Mouse (Mus musculus): ENCODE results near the gene Gm20696. TPM values are rescaled to one million over a fixed set of nuclear protein-coding genes. Genes with fewer than 3 reads are reported as not detected.

The Gm20696 gene
- total RNA-seq, 2 experiments from 2014 or later = 11.2 to 15.9 TPM

DNA sequence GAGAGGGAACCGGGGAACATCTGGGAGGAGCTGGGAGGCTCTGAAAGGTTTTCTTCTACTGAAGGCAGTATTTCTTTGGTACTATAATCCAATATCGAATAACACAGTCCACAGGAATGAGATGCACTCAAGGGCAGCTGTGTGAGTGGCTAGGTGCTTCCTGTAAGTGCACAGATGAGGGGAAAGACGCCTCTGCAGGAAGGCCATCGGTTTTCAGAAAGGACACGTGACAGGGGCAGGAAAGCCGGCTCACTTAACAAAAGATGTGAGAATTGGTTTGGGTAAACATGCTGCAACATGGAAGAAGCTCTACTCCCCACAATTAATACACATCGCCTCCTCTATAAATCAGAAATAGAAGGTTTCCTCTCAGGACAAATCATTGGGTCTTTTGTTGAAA is 40.8 kb downstream of the Gm20696 start:
- DNase-seq = no peak
- intact Hi-C loops (cut with DNase I) = no loop called here

DNA sequence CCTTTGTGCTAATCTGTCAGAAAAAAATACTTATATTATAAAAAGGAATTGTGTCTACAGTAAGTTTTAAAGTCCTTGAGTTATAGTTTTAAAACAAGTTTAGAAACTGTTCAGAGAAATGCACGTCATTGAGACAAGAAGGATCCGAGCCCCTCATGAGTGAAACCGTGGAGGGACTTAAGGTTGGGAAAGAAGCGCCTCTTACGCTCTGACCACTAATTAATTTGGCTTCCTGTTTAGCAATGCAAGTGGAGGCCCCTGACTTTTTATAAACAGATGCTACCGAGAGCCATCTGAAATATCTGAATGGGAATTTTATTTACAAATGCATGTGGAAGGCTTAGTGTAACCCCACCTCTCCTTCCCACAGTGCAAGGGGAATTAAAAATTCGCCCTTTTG is 41.3 kb downstream of the Gm20696 start:
- intact Hi-C loops (cut with DNase I) = no loop called here
- DNase-seq = no peak

DNA sequence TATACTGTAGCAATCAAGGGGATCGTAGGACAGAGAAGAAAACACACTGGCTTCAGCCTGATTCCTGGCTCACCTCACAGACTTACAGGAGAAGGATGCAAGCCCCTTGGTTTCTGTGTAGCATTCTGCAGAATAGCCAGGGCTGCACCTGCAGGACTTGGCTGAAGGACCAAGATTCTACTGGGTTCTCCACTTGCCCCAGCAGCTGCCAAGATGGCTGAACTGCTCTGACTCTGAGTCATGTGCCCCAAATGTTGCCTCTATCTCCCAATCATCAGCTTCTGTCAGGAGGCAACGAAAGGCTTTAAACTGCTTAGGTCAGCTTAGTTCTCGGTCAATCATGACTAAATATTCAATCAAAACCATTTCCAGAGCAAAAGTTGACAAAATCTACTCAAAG is 42.1 kb downstream of the Gm20696 start:
- intact Hi-C loops (cut with DNase I) = no loop called here
- no peak for DNase-seq

DNA sequence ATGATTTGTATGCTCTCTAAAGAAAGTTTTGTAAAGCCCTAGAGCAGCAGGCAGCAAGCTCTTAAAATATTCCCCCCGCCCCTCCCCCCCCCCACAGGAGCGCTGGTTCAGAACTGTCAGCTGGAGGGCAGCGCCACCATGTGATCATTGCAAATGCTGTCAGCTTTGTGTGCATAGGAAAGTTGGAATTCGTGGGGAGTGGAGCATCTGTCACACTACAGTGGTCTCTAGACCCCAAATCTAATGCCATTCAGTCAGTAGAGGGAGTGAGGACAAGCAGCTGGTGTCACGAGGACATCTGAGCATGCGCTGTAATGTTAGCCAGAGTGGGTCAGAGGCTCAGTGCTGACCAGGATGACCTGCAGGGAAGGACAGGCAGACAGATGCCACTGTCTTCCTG is 43.0 kb downstream of the Gm20696 start:
- peak; percentile 60 for DNase-seq

DNA sequence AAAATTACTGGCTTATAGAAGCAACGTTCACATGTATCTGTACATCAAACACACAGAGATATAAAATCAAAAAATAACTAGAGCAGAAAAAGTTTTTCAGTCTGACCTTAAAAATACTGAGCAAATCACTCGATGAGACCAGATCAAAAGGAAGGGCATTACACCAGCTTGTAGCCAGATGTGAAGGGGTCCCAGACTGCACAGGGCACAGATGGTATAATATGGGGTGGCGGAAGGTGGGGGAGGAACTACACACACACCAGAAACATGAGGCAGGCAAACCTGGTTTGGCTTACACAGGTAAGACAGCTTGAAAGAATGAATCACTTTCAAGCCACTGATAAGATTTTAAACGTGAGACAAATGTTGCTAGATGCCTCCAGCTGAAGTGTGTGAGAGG is 45.4 kb downstream of the Gm20696 start:
- intact Hi-C loops (cut with DNase I) = no loop called here
- DNase-seq = no peak

More for the DNA sequence above, 43.0 kb downstream of the Gm20696 start:
- intact Hi-C loops (cut with DNase I) = no loop called here

DNA sequence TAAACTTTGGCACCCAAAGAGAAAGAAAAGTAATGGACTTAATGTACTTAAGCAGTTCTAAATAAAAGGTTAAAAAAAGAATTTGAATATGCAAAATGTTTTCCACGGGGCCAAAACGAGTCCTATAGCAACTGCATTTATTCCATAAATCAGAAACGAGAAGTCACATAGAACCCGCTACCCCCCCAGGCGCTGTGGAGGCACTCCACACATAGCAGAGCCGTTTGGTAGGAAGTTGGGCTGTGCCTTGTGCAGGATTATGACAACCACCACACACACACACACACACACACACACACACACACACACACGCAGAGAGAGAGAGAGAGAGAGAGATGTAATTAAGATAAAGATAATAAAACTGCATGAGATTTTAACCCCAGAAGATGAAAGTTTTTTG is 46.1 kb downstream of the Gm20696 start:
- no peak for DNase-seq
- intact Hi-C loops (cut with DNase I) = no loop called here

DNA sequence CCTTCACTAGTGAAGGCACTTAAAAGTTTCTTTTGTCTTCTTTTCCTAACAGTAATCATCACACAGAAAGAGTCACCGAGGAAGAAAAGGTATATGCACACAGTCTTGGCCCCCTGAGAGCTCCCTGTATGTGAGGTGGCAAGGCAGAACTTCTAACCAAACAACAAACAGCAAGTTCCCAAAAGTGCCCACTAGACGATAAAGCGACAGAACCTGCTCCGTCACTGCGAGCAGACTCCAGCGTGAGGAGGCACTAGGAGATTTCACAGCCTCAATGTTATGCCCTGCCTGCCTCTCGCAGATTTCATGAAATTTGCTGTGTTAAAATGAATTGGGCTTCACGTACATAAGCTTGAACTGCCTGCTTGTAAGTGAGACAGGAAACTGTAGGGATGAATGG is 46.6 kb downstream of the Gm20696 start:
- no peak for DNase-seq
- intact Hi-C loops (cut with DNase I) = no loop called here

DNA sequence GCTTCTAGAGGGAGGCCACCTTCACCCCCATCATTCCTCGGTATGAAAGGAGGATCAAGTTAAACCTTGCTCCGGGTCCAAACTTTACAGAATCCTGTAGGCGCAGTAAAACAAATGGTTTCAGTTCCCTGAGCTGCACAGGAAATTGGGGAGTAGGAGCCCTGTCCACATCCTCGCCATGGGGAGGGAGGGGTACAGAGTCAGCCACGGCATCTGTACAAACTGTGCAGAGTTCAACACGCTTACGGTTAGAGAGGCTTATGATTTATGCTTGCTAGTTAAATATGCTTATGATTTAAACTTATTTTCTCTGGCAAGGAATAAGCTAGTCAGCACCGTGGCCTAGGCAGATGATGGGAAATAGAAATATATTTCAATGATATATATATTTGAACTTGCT is 47.1 kb downstream of the Gm20696 start:
- no peak for DNase-seq
- intact Hi-C loops (cut with DNase I) = no loop called here

DNA sequence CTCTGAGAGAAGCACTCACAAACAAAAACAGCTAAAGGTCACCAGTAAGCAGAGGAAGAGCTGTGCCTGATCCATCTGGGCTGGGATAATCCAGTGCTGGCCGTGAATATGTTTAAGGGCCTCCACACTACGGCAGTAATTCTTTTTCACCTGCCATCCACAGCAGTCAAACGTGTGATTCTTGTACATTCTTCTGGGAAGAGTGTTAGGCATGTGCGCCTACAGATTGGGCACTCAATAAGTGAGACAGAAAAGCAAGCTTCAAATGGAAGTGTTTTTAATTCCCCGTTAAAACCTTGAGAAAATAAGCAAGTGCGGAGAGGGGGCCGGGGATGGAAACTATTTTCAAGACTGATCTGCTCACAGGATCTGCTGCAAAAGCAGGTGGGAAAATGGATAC is 48.7 kb downstream of the Gm20696 start:
- intact Hi-C loops (cut with DNase I) = no loop called here
- no peak for DNase-seq

DNA sequence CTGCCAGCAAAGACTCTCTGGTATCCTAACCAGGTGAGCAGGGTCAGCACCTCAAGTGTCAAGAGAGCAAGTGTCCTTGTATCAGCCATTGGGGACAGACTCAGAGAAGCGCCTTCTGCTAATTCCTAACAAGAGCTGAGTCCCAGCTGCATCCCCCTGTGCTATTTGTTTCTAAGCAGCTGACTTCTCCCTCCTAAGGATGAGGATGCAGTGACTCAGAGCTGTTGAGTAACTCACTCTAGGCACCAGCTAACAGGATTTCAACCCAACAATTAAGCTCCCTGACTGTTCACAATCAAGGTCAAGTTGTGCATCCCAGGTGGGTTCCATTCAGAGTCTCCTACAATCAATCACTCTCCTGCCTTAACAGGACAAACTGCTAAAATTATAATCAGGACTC is 49.2 kb downstream of the Gm20696 start:
- intact Hi-C loops (cut with DNase I) = no loop called here

DNA sequence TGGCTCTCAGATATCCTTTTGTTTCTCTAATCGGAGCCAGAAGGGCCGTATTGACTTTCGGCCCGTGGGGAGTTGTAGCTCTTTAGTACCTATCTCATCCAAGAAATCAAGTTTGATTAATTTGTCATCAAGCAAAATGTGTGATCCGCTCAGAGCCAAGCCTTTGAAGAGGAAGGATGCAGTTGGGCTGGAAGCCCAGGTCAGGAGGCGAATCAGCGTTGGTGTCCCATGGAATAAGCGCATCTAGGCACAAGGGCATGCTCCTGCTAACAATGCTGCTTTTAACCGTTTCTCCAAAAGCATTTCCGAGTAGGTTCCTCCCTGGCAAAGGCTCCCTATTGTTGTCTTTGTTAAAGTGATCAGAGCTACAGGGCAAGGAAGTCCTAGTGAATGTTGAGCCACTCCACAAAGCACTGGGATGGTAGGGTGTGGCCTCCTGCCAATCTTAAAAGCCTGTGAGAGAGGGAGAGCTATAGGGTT is 51.3 kb downstream of the Gm20696 start:
- no peak for DNase-seq
- intact Hi-C loops (cut with DNase I) = no loop called here

More for the DNA sequence above, 49.2 kb downstream of the Gm20696 start:
- DNase-seq = no peak

DNA sequence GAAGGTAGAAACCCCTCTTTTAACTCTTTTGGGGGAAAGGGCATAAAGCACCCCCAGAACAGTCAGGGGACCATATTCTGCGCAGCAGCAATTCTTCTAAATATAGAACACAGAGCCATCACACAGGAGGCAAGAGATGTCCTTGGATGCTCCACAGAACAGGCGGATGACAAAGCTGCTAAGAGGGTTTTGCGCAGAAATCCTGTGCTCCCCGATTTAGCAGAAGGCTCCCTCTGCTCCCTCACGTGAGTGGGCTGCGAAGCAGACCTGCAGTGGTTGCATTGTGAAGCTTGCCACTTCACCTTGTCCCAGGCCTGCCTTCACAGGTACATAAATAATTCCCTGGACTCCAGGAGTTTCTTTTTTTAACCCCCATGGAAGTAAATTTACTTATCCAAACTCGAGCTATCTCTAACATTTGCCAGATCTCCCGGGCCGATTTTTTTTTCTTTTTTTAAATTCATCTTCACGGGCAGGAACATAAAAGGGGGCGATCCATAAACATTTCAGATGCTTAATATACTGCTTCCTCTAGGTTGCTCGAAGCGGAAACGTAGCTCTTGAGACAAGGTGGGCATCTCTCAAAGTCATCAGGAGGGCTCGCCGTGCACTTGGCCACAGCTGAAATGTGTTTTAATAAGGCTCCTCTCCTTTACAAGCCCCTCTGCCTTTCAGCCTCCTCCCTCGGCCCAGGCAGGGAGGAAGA is 51.9 kb downstream of the Gm20696 start:
- no peak for DNase-seq
- intact Hi-C loops (cut with DNase I) = no loop called here

DNA sequence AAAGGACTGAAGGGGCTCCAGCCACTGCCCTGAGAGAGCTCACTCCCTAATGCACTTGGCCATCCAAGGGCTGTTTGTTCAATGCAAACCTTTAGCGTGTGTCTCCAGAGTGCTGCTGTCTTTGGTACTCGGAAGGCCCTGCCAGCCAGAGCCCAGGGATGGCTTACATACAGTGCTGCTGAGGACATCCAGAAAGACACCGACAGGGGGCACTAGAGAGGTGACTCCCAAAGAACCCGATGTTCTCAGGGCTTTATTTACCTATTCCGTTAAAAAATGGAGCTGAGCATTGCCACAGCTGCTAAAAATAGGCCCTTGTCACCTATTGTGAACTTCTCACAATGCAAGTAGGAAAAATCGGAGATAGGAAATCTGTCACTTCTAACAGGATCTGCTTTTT is 54.7 kb downstream of the Gm20696 start:
- intact Hi-C loops (cut with DNase I) = no loop called here
- DNase-seq = no peak

DNA sequence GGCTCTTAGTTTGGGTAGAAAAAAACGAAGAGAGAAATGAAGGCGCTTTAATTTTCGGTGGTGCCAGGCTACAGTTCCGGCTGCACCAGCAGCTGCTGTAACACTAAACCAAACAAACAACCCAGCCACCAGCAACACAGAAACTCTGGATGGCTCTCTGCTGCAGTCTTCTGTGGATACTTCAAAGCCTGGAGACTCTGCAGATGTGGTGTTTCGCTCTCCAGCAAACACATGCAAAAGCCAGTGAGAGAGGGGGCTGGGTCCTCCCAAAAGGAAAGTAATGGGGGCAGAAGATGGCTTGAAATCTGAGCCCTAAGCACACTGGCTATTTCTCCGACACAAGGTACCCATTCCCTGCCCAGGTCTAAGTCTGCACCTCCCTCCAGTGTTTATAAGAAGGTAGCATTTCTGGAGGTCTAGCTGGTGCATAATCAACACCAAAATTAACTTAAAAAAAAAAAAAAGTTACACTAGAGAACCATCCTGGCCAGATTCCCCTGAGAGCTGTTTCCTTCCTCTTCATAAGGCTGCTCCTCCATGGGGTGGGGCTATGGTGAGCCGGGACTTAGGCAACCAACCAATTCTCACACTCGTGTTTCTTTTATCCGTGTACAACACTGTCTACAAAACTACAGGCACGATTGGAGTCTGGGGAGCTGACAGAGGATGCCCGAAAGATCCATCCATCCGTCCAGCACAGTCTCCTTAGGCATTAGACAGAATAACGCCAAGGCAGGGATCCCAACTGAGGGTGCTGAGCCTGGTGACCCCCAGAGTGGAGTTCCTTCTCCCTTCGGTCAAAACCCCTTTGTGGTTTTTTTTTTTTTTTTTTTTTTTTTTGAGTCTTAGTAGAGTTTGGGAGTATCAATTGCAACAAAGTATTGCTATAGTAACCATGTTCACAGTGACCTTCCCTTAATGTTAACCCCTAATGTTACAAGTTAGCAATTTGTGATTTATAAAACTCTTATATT is 55.9 kb downstream of the Gm20696 start:
- intact Hi-C loops (cut with DNase I) = no loop called here
- DNase-seq = no peak

DNA sequence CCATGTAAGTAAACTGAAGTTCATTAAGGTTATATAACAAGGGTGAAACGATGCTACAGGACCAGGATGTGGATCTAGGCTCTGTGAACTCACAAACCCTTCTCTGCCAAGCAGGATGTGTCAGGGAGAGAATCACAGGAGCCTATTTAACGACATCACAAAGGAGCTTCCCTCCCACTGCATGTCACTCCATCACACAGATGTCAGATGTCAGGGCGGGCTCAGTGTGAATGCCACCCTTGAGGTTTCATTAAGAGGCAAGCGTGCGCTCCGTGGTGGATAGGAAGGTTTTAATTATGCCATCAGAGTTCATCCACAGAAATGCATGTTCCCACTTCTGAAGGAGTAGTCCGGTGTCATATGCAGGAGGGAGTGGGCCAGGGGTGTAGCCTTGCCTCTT is 60.5 kb downstream of the Gm20696 start:
- intact Hi-C loops (cut with DNase I) = no loop called here
- no peak for DNase-seq

DNA sequence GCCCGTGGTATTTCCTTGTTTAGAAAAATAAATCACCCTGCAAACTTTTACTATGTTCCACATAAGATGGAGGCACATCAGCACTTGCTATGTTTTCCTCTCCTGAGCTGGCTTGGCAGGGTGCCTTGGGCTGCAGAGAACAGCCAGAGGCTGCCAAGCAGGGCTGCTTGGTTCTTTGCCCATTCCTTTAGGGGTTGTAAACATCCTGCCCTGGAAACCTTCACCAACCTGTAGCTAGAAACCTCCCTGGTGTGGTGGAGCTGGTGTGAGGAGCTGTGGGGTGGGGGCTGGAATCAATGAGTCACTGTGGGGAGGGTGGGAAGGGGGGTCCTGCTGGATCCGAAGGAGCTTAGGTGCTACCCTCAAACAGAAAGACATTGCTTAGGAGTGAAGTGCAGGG is 61.8 kb downstream of the Gm20696 start:
- DNase-seq = peak; percentile 53
- intact Hi-C loops (cut with DNase I) = loop anchor here (5.0 kb wide), 1 partner anchor 1077 kb away; no protein-coding TSS in a partner anchor

DNA sequence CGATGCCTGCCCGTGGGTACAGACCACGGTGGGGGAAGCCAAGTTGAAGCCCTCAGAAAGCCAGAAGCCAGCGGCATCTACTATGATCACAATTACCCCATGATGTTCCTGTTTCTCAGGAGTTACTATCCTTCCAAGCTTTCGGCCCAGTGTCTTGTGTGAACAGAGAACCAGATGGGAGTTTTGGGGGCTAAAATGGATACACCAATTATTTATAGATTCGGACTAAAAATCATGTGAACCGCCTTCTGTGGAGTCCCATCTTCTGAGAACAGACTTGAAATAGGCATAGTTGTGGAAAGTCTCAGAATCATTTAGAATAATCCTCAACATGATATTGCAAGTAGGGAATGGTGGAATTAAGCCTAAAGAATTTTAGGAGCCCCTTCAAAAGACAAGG is 64.2 kb downstream of the Gm20696 start:
- intact Hi-C loops (cut with DNase I) = loop anchor here (5.0 kb wide), 1 partner anchor 1075 kb away; no protein-coding TSS in a partner anchor
- DNase-seq = no peak

DNA sequence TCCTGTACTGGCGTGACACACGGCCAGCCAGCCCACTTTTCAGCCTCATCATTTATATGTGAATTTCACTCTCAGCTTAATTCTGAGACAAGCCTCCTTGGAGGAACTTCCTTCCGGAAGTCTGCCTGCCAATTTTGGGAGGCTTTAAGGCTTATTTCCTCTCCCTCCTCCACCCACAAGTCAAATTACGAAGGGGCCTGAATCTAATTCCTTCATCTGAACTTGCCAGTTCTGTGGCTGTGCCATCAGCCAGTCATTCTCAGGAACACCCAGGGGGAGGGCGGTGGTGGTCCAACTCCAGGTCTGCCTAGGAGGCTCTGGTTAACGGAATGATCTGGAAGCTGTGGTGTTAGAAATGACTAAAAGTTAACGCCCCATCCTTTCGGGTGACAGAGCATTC is 65.7 kb downstream of the Gm20696 start:
- intact Hi-C loops (cut with DNase I) = loop anchor here (5.0 kb wide), 1 partner anchor 1074 kb away; no protein-coding TSS in a partner anchor
- DNase-seq = no peak

DNA sequence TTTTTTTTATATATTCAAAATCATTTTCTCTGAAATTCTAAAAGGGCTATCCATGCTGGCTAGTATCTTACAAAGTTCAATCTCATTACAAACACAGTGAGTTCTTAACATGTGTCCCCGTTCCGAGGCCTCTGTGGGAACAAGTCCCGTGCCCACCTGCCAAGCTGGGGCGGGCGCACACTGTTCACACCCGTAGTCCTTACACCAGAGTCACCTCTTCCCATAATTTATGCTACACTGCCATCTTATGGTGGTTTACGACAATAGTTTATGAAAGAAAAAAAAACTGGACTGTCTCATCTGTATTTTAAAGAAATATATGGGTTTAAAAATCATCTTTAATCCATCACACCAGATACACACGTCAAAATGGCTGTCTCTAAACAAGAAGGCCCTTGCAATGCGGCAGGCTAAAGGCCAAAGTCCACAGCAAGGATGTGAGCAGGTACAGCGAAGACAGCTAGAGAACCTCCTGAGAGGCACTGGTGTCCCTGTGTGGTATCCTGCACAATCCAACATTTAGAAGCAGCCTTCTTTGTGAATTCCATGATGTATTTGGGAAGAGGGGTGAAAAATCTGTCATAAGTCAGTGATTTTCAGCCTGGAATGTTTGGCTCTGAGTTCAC is 66.3 kb downstream of the Gm20696 start:
- peak; percentile 61 for DNase-seq
- intact Hi-C loops (cut with DNase I) = loop anchor here (5.0 kb wide), 1 partner anchor 1073 kb away; no protein-coding TSS in a partner anchor

DNA sequence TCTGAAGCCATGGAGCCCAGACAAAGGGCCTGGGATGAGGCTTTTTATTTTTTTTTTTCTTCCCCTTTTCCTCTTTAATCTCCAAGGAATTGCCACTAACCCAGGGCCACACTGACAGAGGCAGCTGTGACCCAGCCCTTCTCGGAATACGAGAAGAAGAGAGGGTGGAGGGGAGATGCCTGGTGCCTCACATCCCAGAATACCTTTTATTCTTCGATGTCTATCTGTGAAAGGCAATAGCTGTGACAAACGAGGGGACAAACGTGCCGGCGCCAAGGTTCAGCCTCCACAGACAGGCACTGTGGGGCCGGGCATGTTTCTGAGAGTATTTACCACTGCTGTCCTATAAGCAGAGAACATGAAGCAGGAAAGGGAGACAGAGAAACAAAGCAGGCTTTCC is 66.9 kb downstream of the Gm20696 start:
- no peak for DNase-seq
- intact Hi-C loops (cut with DNase I) = loop anchor here (5.0 to 10.0 kb wide), 2 partner anchors 1072 to 1465 kb away; no protein-coding TSS in a partner anchor

DNA sequence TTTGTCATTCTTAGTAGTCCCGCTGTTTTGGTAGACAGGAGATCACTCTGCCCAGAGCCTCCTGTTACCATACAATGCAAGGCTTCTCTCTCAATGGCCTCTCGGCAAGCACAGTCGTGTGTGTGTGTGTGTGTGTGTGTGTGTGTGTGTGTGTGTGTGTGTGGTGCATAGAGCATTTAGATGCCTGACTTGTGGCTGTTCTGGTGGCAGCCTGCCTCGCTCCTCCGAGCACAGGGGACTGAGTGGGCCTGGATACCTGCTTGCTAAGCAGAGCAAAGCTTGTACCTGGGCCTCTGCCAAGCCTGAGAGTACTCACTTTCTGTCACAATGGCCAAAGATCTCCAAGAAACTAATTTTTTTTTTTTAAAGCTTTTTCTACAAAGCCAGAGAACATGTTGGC is 67.4 kb downstream of the Gm20696 start:
- intact Hi-C loops (cut with DNase I) = loop anchor here (10.0 kb wide), 1 partner anchor 1464 kb away; no protein-coding TSS in a partner anchor
- peak; percentile 45 for DNase-seq
